Mouse (Mus musculus): ENCODE results near the gene Gm21060. TPM values are rescaled to one million over a fixed set of nuclear protein-coding genes. Genes with fewer than 3 reads are reported as not detected.
"Not testable (repeated sequence)": the region's sequence is repeated elsewhere in the genome, so short reads cannot be mapped to it uniquely, and the experiment has no call there.

Gene Gm21060
- not detected in 2 replicates for polyA plus RNA-seq (2012; rRNA removed)

DNA sequence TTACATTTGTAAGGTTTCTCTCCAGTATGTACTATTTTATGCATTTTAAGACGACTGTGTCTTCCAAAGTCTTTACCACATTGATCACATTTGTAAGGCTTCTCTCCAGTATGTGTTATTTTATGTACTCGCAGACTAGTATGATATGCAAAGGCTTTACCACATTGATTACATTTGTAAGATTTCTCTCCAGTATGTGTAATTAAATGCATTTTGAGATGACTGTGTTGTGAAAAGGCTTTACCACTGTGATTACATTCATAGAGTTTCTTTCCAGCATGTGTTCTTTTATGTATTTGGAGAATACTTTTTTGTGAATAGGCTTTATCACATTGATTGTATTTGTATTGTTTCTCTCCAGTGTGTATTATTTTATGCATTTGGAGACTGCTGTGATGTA lies at the start of gene Gm21060:
TSS of gene Gm21060 (minus strand) at position 101 of the 400 bp plus-strand sequence.
- DNase-seq (ENCODE audit: low read depth in 1 of 2, low spot score in 2 of 2): no peak
- TF ChIP-seq POLR2A (IDR thresholded peaks at IDR 0.05; ENCODE audit: low read depth, low read length): no peak
- H3K4me1 ChIP-seq (ENCODE audit: control insufficient read depth, insufficient read depth, insufficient read length): no peaks in the 10 kb centered on the region
- H3K36me3 ChIP-seq (ENCODE audit: control insufficient read depth, insufficient read depth, low read length): no peaks in the 10 kb centered on the region
- 92% methylated on average over 2 of the region's 2 CpGs for WGBS
- H3K27ac ChIP-seq (ENCODE audit: insufficient read depth, low read length): no peak within 1 kb of the TSS
- H3K4me3 ChIP-seq (ENCODE audit: extremely low read depth, insufficient read depth, insufficient read length): no peak within 1 kb of the TSS
- no peaks in the 10 kb centered on the region for H3K27me3 ChIP-seq (ENCODE audit: control insufficient read depth, insufficient read depth, low read length)

DNA sequence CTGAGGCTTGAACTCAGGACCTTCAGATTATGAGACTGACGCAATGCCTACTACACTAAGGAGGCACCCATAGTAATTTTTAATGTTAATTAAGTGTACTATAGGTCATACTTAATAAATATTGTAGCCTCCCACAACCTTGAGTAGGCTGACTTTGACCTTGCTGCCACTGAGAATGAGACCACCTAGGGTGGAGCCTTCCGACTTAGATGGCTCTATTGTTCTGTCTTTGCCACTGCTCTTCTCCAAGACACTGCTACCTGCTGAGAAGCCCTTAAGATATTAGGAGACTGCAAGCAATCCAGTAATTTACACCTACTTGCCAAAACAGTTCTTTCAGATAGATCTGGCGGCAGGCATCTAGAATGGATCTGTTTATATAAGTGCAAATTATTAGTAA lies 24.0 kb upstream of the Gm21060 start:
- 93% methylated on average over 3 of the region's 3 CpGs for WGBS
- DNase-seq (ENCODE audit: low read depth in 1 of 2, low spot score in 2 of 2); H3K36me3 ChIP-seq (ENCODE audit: control insufficient read depth, insufficient read depth, low read length); H3K4me3 ChIP-seq (ENCODE audit: extremely low read depth, insufficient read depth, insufficient read length); H3K27ac ChIP-seq (ENCODE audit: insufficient read depth, low read length); H3K4me1 ChIP-seq (ENCODE audit: control insufficient read depth, insufficient read depth, insufficient read length); H3K27me3 ChIP-seq (ENCODE audit: control insufficient read depth, insufficient read depth, low read length): not testable (repeated sequence)

DNA sequence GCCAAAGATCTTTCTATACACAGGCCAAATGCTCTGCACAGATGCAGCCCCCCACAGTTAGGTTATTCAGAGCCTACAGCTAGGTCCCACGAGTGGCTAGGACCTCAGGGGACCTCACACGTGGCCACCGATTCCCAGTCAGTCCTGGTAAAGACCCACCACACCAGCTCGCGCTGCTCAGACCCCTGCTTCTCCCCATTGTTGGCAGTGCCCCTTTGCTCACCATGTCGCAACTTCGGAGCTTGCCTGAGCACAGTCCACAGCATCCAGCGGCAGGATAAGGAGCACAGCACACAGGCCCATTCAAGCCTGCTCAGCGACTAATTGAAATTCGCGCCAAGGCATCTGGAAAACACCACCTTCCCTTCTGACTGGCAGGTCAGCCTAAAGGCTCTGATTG lies 16.3 kb upstream of the Gm21060 start:
- not testable (repeated sequence) for DNase-seq (ENCODE audit: low read depth in 1 of 2, low spot score in 2 of 2); H3K27ac ChIP-seq (ENCODE audit: insufficient read depth, low read length); H3K27me3 ChIP-seq (ENCODE audit: control insufficient read depth, insufficient read depth, low read length); H3K4me3 ChIP-seq (ENCODE audit: extremely low read depth, insufficient read depth, insufficient read length); H3K4me1 ChIP-seq (ENCODE audit: control insufficient read depth, insufficient read depth, insufficient read length); H3K36me3 ChIP-seq (ENCODE audit: control insufficient read depth, insufficient read depth, low read length)
- 58% methylated on average over 11 of the region's 11 CpGs for WGBS

DNA sequence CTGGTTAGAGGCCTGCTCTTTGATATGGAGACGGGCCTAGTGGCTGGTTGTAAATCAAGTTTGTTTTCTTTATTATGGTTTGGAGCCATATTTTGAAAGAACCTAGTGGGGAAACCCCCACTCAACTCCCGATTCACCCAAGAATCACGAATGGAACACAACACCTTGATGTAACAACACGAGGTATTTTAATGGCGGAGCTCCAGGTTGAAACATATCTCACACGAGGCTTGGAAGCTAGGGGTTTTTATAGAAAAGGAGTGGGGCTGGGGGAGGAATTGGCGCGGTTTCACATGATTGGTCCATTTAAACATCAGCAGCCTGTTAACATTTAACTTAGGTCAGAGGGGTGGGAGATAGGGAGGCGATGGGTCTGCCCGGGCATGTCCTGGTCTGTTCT lies 15.5 kb upstream of the Gm21060 start:
- H3K27me3 ChIP-seq (ENCODE audit: control insufficient read depth, insufficient read depth, low read length); H3K27ac ChIP-seq (ENCODE audit: insufficient read depth, low read length); H3K4me3 ChIP-seq (ENCODE audit: extremely low read depth, insufficient read depth, insufficient read length); H3K4me1 ChIP-seq (ENCODE audit: control insufficient read depth, insufficient read depth, insufficient read length); DNase-seq (ENCODE audit: low read depth in 1 of 2, low spot score in 2 of 2); H3K36me3 ChIP-seq (ENCODE audit: control insufficient read depth, insufficient read depth, low read length): not testable (repeated sequence)
- WGBS: 89% methylated on average over 10 of the region's 10 CpGs

DNA sequence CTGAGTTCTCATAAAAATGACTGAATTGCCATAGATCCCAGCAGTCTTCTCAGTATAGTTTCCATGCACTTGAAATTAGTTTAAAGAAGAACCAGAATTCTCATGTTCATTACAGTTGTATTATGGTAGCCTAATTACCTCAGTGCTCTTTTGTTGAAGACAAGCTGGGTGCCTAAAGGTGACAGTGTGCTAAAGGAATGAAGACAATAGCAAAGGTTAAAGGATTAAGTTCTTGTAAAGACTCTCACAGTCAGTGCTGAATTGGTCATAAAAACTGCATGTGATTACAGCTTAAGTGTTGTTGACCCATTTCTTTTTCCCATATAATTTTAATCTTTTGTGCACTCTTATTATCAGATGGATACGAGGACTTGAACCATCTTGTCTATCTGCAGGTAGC lies 11.2 kb upstream of the Gm21060 start:
- 90% methylated on average over 1 of the region's 1 CpGs for WGBS
- not testable (repeated sequence) for H3K27me3 ChIP-seq (ENCODE audit: control insufficient read depth, insufficient read depth, low read length); DNase-seq (ENCODE audit: low read depth in 1 of 2, low spot score in 2 of 2); H3K4me1 ChIP-seq (ENCODE audit: control insufficient read depth, insufficient read depth, insufficient read length); H3K36me3 ChIP-seq (ENCODE audit: control insufficient read depth, insufficient read depth, low read length); H3K27ac ChIP-seq (ENCODE audit: insufficient read depth, low read length); H3K4me3 ChIP-seq (ENCODE audit: extremely low read depth, insufficient read depth, insufficient read length)

DNA sequence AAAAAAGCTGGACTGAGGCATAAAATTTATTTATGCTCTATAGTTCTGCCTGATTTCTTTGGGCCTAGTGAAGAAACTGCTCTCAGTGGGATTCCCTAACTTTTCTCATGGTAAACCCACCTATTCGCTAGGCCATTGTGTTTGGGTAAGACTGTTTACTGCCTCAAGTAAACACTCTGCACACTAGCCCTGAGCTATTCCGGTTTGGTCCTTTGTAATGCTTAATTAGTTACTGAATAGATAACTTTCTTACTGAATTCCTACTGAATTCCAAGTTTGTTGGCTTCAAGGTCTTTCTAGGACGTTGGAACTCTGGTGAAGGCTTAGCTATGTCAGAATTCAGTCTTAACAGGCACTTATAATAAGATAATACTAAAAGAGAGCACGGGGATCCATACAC lies 11.8 kb downstream of the Gm21060 start:
- H3K36me3 ChIP-seq (ENCODE audit: control insufficient read depth, insufficient read depth, low read length); H3K27ac ChIP-seq (ENCODE audit: insufficient read depth, low read length); H3K4me1 ChIP-seq (ENCODE audit: control insufficient read depth, insufficient read depth, insufficient read length); H3K27me3 ChIP-seq (ENCODE audit: control insufficient read depth, insufficient read depth, low read length); DNase-seq (ENCODE audit: low read depth in 1 of 2, low spot score in 2 of 2); H3K4me3 ChIP-seq (ENCODE audit: extremely low read depth, insufficient read depth, insufficient read length): not testable (repeated sequence)
- WGBS: 81% methylated on average over 4 of the region's 4 CpGs

DNA sequence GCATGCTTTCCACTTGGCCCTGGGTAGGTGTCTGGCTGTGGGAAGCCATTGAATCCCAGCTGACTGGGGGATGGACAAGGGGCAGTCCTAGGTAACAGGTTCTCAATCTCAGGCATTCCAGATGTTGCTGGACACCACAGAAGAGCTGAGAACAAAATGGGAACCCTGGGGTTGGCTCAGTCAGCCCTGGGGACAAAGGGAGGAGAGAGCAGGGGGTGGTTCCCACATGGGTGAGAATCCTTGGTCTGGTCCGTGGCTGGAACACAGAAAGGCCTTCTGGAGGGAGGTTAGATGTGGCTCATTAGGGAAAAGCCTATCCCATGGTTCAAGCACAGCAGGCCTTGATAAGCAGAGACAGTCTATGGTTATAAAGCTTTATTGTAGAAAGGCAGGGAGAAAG lies 13.3 kb downstream of the Gm21060 start:
- 57% methylated on average over 1 of the region's 1 CpGs for WGBS
- Histone ChIP-seq H3K4me1 (ENCODE audit: control insufficient read depth, insufficient read depth, insufficient read length) (no peaks in the 10 kb centered on the region), H3K27me3 (ENCODE audit: control insufficient read depth, insufficient read depth, low read length) (no peaks in the 10 kb centered on the region), H3K27ac (ENCODE audit: insufficient read depth, low read length) (no peak overlapping the region), H3K4me3 (ENCODE audit: extremely low read depth, insufficient read depth, insufficient read length) (no peak overlapping the region), H3K36me3 (ENCODE audit: control insufficient read depth, insufficient read depth, low read length) (no peaks in the 10 kb centered on the region)
- TF ChIP-seq CTCF (IDR thresholded peaks at IDR 0.05; ENCODE audit: extremely low read depth, insufficient read depth, insufficient read length, insufficient replicate concordance): no peak
- no peak for TF ChIP-seq POLR2A (IDR thresholded peaks at IDR 0.05; ENCODE audit: low read depth, low read length)
- no peak for DNase-seq (ENCODE audit: low read depth in 1 of 2, low spot score in 2 of 2)

DNA sequence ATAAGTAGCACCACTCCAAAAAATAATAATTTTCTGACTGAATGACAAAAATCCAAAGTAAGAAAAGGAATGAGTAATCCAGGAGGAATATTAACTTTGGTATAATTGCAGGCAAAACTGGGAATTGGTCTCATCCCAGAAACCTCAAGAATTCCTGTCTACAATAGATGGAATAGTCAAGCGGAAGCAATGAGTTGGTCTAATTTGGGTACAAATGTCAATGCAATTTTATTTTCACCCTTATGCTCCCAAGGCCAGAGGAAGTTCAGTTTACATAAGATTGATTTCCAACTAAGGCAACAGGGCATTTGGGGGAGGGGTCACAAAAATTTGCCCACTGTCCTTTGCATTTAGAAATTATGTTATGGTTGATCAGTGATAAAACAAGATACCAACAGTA lies 21.4 kb downstream of the Gm21060 start:
- TF ChIP-seq CTCF (IDR thresholded peaks at IDR 0.05; ENCODE audit: extremely low read depth, insufficient read depth, insufficient read length, insufficient replicate concordance) (no peak), POLR2A (IDR thresholded peaks at IDR 0.05; ENCODE audit: low read depth, low read length) (no peak)
- WGBS: 90% methylated on average over 1 of the region's 1 CpGs
- no peak overlapping the region for H3K27ac ChIP-seq (ENCODE audit: insufficient read depth, low read length)

DNA sequence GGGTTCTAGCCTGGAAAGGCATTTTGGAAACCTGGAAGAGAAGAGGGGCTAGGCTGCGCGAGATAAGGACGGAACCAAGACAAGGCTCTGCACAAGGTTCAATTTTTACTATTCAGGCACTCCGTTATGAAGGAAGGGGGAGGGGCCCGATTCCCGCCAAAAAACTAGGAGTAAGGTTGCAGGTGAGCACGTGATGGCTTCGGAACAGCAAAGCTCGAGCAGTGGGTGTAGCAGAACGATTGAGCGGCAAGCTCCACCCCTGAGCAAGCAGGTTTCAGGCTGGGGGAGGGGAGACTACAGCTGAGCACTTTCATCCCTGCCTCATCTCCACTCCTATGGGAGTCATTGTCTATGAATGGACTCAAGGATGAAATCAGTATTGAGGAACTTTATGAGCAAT lies 27.7 kb downstream of the Gm21060 start:
- H3K27me3 ChIP-seq (ENCODE audit: control insufficient read depth, insufficient read depth, low read length); H3K4me1 ChIP-seq (ENCODE audit: control insufficient read depth, insufficient read depth, insufficient read length); H3K27ac ChIP-seq (ENCODE audit: insufficient read depth, low read length); H3K4me3 ChIP-seq (ENCODE audit: extremely low read depth, insufficient read depth, insufficient read length); H3K36me3 ChIP-seq (ENCODE audit: control insufficient read depth, insufficient read depth, low read length); DNase-seq (ENCODE audit: low read depth in 1 of 2, low spot score in 2 of 2): not testable (repeated sequence)
- WGBS: 46% methylated on average over 11 of the region's 11 CpGs

More for the DNA sequence above, 21.4 kb downstream of the Gm21060 start:
- H3K4me3 ChIP-seq (ENCODE audit: extremely low read depth, insufficient read depth, insufficient read length): no peak overlapping the region
- no peak for DNase-seq (ENCODE audit: low read depth in 1 of 2, low spot score in 2 of 2)
- no peaks in the 10 kb centered on the region for H3K4me1 ChIP-seq (ENCODE audit: control insufficient read depth, insufficient read depth, insufficient read length)
- no peaks in the 10 kb centered on the region for H3K27me3 ChIP-seq (ENCODE audit: control insufficient read depth, insufficient read depth, low read length)
- H3K36me3 ChIP-seq (ENCODE audit: control insufficient read depth, insufficient read depth, low read length): no peaks in the 10 kb centered on the region
